Mouse (Mus musculus) Patski (cell line): Measurements from ENCODE around the gene Cntd1. TPM values are rescaled to one million over a fixed set of nuclear protein-coding genes. Genes with fewer than 3 reads are reported as not detected.
A peak's percentile ranks its signal among the peaks of the same experiment; 100 is the strongest.

Source experiments
- ATAC-seq: fragments of 100-300 bp; one replicate; pipeline ENCODE4 v1.8.0; 2021
- CTCF ChIA-PET: fragments of 350-600 bp; sonication (Branson Sonifier 250); formaldehyde crosslinking; loops from one replicate; lab custom pipeline; 2022; ENCODE audit warnings: inconsistent platforms; lab: Charles Lee
- POLR2A ChIA-PET: fragments of 350-600 bp; sonication (Branson Sonifier 250); formaldehyde crosslinking; loops from one replicate; lab custom pipeline; 2022; ENCODE audit warnings: antibody characterized with exemption, inconsistent platforms; lab: Charles Lee
- DNase-seq: peaks from one replicate; pipeline ENCODE4 v3.0.0-alpha.2; 2011; ENCODE audit warnings: low read depth, low spot score
- H3K27me3 ChIP-seq: fragments of 371-371 bp; one replicate; pipeline ENCODE4 v1.5.1; 2021
- CTCF ChIP-seq: fragments of 100-300 bp; IDR thresholded peaks from one replicate; pipeline ENCODE4 v1.5.1; 2021
- in situ Hi-C: fragments of 300-500 bp; cut with MboI; formaldehyde crosslinking; loops from 3 replicates; pipeline ENCODE4 v1.11.1; 2018; ENCODE audit warnings: low pct_unique_long_range_greater_than_20kb, mixed read lengths
- polyA plus RNA-seq: library from polyadenylated mRNA; unstranded; gene quantifications from one replicate; pipeline ENCODE4 v1.2.3, GENCODE M21; 2021

Cntd1 gene
- polyA plus RNA-seq, 1 experiment from 2014 or later: 1.0 TPM

GRCm38 (mm10) chr11:101263138-101263988 is 15.4 kb upstream of the Cntd1 start:
- ATAC-seq (no peak), DNase-seq (no peak)
- no peak for TF ChIP-seq CTCF
- ChIA-PET POLR2A (no interaction called here), CTCF (no interaction called here)
- in situ Hi-C loops: no loop called here
- no peaks in the 10 kb centered on the region for H3K27me3 ChIP-seq

- CTCF ChIA-PET: no interaction called here
- ATAC-seq (no peak), DNase-seq (no peak)
- POLR2A ChIA-PET: no interaction called here
- in situ Hi-C loops: no loop called here
- no peaks in the 10 kb centered on the region for H3K27me3 ChIP-seq
- no peak for TF ChIP-seq CTCF
Observed at GRCm38 (mm10) chr11:101263989-101264280, 14.9 kb upstream of the Cntd1 start.

- ATAC-seq (no peak), DNase-seq (no peak)
- ChIA-PET POLR2A (no interaction called here), CTCF (no interaction called here)
- H3K27me3 ChIP-seq: no peaks in the 10 kb centered on the region
- in situ Hi-C loops: no loop called here
- no peak for TF ChIP-seq CTCF
Observed at GRCm38 (mm10) chr11:101264954-101265471, 13.8 kb upstream of the Cntd1 start.

- DNase-seq (no peak), ATAC-seq (no peak)
- POLR2A ChIA-PET: interaction anchor here (1.1 kb wide), 1 partner anchor 12 kb away, joined by 3 read pairs; the partner anchor contains the start of gene Vps25
- no peaks in the 10 kb centered on the region for H3K27me3 ChIP-seq
- CTCF ChIA-PET: interaction anchor here (0.8 kb wide), 1 partner anchor 129 kb away, joined by 3 read pairs; no protein-coding TSS in a partner anchor
- no peak for TF ChIP-seq CTCF
- in situ Hi-C loops: no loop called here
Observed at GRCm38 (mm10) chr11:101265906-101266305, 12.9 kb upstream of the Cntd1 start.

- ChIA-PET CTCF (no interaction called here), POLR2A (interaction anchor here (0.7 kb wide), 1 partner anchor 20 kb away, joined by 3 read pairs; no protein-coding TSS in a partner anchor)
- ATAC-seq (no peak), DNase-seq (no peak)
- in situ Hi-C loops: no loop called here
- TF ChIP-seq CTCF: no peak
- no peaks in the 10 kb centered on the region for H3K27me3 ChIP-seq
Observed at GRCm38 (mm10) chr11:101269577-101270116, 9.2 kb upstream of the Cntd1 start.

- ChIA-PET POLR2A (interaction anchor here (1.6 kb wide), 1 partner anchor 12 kb away, joined by 5 read pairs; the partner anchor contains the start of gene Wnk4), CTCF (interaction anchor here (1.0 kb wide), 1 partner anchor 30 kb away, joined by 3 read pairs; the partner anchor contains the start of gene Becn1)
- no peak for TF ChIP-seq CTCF
- no peaks in the 10 kb centered on the region for H3K27me3 ChIP-seq
- in situ Hi-C loops: no loop called here
- DNase-seq (no peak), ATAC-seq (no peak)
Observed at GRCm38 (mm10) chr11:101272446-101272845, 6.4 kb upstream of the Cntd1 start.

GRCm38 (mm10) chr11:101275309-101275708 is 3.5 kb upstream of the Cntd1 start:
- no peak for TF ChIP-seq CTCF
- POLR2A ChIA-PET: interaction anchor here (6.1 kb wide), 1 partner anchor 16 kb away, joined by 51 read pairs; the partner anchor contains the start of gene Wnk4
- DNase-seq (no peak), ATAC-seq (no peak)
- CTCF ChIA-PET: no interaction called here
- in situ Hi-C loops: no loop called here
- no peaks in the 10 kb centered on the region for H3K27me3 ChIP-seq

GRCm38 (mm10) chr11:101276319-101277070 is 2.3 kb upstream of the Cntd1 start:
- no peak for DNase-seq
- no peak for ATAC-seq
- CTCF ChIA-PET: no interaction called here
- in situ Hi-C loops: no loop called here
- POLR2A ChIA-PET: interaction anchor here (6.1 kb wide), 1 partner anchor 17 kb away, joined by 51 read pairs; the partner anchor contains the start of gene Wnk4
- no peaks in the 10 kb centered on the region for H3K27me3 ChIP-seq
- TF ChIP-seq CTCF: no peak

GRCm38 (mm10) chr11:101277381-101278222 is 1.2 kb upstream of the Cntd1 start:
- in situ Hi-C loops: no loop called here
- CTCF ChIA-PET: interaction anchor here (1.0 to 2.3 kb wide), 5 partner anchors 13 to 25 kb away, joined by 3 to 12 read pairs (median 7); partner anchors contain the start of genes Becn1 and Vps25
- no peak for TF ChIP-seq CTCF
- no peaks in the 10 kb centered on the region for H3K27me3 ChIP-seq
- peak; percentile 76 for ATAC-seq
- POLR2A ChIA-PET: interaction anchor here (1.2 to 6.1 kb wide), 3 partner anchors 18 to 46 kb away, joined by 3 to 51 read pairs (median 7); partner anchors contain the start of genes Vps25 and Wnk4
- peak; percentile 98 for DNase-seq
